Mouse (Mus musculus) embryonic facial prominence, embryonic 15.5 days (tissue): ENCODE data around the gene Fsd2. TPM values are rescaled to one million over a fixed set of nuclear protein-coding genes. Genes with fewer than 3 reads are reported as not detected.
A peak's percentile ranks its signal among the peaks of the same experiment; 100 is the strongest.

Source experiments
- ATAC-seq: fragments of 200-750 bp; cut with Nextera tagmentation; 2 replicates; pipeline ENCODE4 v1.8.0; 2017; ENCODE audit warnings: low read depth, moderate TSS enrichment; ENCODE audit not compliant: insufficient number of reproducible peaks, low FRiP score, low TSS enrichment
- H3K27ac ChIP-seq: fragments of 300-500 bp; sonication (generic); replicated peaks from 2 replicates; pipeline ENCODE4 v1.5.1; 2015; ENCODE audit warnings: mild to moderate bottlenecking, inconsistent platforms
- H3K27me3 ChIP-seq: fragments of 300-500 bp; sonication (generic); 2 replicates; pipeline ENCODE4 v1.6.1; 2015; ENCODE audit warnings: inconsistent platforms
- H3K36me3 ChIP-seq: fragments of 300-500 bp; sonication (generic); 2 replicates; pipeline ENCODE4 v1.6.1; 2015; ENCODE audit warnings: mild to moderate bottlenecking, inconsistent platforms
- H3K4me1 ChIP-seq: fragments of 300-500 bp; sonication (generic); 2 replicates; pipeline ENCODE4 v1.6.1; 2015; ENCODE audit warnings: inconsistent platforms
- H3K4me2 ChIP-seq: fragments of 300-500 bp; sonication (generic); replicated peaks from 2 replicates; pipeline ENCODE4 v1.6.1; 2015; ENCODE audit warnings: mild to moderate bottlenecking, inconsistent platforms
- H3K4me3 ChIP-seq: fragments of 300-500 bp; sonication (generic); replicated peaks from 2 replicates; pipeline ENCODE4 v1.5.1; 2015; ENCODE audit warnings: mild to moderate bottlenecking, inconsistent platforms
- H3K9ac ChIP-seq: fragments of 300-500 bp; sonication (generic); 2 replicates; pipeline ENCODE4 v1.6.1; 2015; ENCODE audit warnings: inconsistent platforms
- H3K9me3 ChIP-seq: fragments of 300-500 bp; sonication (generic); replicated peaks from 2 replicates; pipeline ENCODE4 v1.6.1; 2016; ENCODE audit warnings: inconsistent platforms
- WGBS: fragments of 180-500 bp; shearing (Covaris S2); methylation state at CpG from one replicate; pipeline ENCODE4 v1.1.7; 2015; 5-methylcytosine and 5-hydroxymethylcytosine counted together
- microRNA counts: library from miRNA; unstranded; fragments of <30 nt; microRNA quantifications from one replicate; lab custom pipeline; 2016
- polyA plus RNA-seq: library from polyadenylated mRNA; unstranded; fragments of >200 nt; fragmentation: Nextera tagmentation; extraction: Ambion mirVana; gene quantifications from 2 replicates; pipeline ENCODE4 v1.2.1, GENCODE M21; 2015

Gene Fsd2
- polyA plus RNA-seq, 1 experiment from 2014 or later = 1.2 TPM

DNA sequence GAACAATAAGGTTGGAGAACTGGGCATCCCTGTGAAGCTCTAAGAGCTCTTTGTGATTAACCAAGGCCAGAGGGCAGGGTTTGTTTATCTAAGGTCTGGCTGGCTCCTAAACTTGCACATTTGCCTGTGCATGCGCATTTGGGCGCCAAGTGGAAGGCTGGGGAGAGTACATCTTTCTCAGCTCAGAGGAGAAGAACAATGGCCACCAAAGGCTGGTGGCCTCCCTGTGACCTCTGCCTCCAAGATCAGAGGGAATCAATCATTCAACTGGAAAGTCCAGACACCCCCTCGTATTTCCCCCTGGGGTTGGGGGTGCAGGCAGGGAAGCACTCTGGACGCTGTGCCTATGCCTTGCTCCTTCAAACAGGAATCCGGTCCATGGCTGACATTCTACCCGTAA is 69.6 kb downstream of the Fsd2 start:
- no peak for ATAC-seq
- 31% methylated on average over 6 of the region's 6 CpGs for WGBS
- H3K27me3 ChIP-seq = peaks cover 47% of the 10 kb centered on the region

DNA sequence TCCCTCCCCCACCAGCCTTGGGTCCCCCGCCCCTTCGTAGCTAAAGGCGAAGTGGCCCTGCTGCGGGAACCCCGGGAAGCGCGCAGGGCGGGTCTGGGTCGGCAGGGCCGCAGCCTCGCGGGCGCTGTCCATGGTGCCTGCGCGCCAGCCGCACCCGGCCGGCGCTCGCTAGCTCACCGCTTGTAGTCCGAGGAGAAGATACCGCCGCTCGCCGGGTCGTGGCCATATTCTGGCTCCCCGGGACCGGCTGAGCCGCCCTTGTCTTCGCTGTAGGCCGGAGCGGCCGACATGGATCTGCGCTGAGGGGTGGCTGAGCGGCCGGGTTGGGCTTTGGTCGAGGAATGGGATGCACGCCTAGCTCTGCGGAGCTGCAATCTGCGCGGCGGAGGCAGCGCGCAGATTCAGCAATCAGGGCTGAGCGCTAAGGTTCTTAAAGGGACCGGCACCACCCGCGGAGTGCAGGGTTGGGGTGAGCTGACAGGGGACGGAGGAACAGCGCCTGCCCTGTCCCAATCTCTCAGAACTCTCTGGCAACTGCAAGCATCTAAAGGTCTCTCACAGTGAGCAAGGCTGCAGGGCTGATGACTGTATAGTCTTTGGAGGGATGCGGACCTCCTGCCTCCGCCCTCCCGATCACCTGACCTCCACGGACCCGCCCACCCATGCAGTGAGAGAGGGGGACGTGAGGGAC is 73.3 kb downstream of the Fsd2 start, which contains the start of gene Ap3b2:
Gene Ap3b2 (minus strand): TSS at position 595 of the 691 bp plus-strand sequence.
- under 1% methylated on average over 57 of the region's 57 CpGs for WGBS
- H3K4me3 ChIP-seq = peak within 1 kb of the TSS; percentile 52
- peaks cover 11% of the 10 kb centered on the region for H3K4me1 ChIP-seq
- H3K36me3 ChIP-seq = no peaks in the 10 kb centered on the region
- peak within 1 kb of the TSS; percentile 92 for H3K4me2 ChIP-seq
- H3K27ac ChIP-seq = no peak within 1 kb of the TSS
- no peak within 1 kb of the TSS for H3K9ac ChIP-seq
- peaks cover 46% of the 10 kb centered on the region for H3K27me3 ChIP-seq
- ATAC-seq = peak; percentile 64
- H3K9me3 ChIP-seq = no peaks in the 10 kb centered on the region

More for the DNA sequence above, 69.6 kb downstream of the Fsd2 start:
- no peak overlapping the region for H3K27ac ChIP-seq
- H3K36me3 ChIP-seq = no peaks in the 10 kb centered on the region
- no peak overlapping the region for H3K4me3 ChIP-seq
- no peaks in the 10 kb centered on the region for H3K9me3 ChIP-seq
- peaks cover 11% of the 10 kb centered on the region for H3K4me1 ChIP-seq
- no peak overlapping the region for H3K9ac ChIP-seq
- H3K4me2 ChIP-seq = no peak overlapping the region

DNA sequence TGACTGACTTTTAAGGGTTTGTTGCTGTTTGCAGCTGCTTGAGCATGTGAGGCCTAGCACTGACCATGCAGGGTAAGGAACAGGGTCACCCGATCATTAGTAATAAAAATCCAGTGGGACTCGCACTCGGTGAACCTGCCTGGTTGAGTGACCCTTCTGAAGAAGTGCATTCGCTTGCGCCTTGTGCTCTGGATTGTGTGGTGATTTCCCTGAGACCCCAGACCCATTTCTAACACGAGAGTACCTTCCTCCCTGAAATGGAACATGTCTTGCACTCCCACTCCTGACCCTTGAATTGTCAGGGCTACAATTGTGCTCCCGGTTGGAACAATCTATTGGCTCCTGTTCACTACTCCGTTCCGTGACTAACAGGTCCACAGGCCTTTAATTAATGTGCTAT is 74.1 kb downstream of the Fsd2 start:
- WGBS = 47% methylated on average over 9 of the region's 9 CpGs
- H3K27me3 ChIP-seq = peaks cover 39% of the 10 kb centered on the region
- no peaks in the 10 kb centered on the region for H3K36me3 ChIP-seq
- peak overlapping the region; percentile 92 for H3K4me2 ChIP-seq
- H3K4me3 ChIP-seq = no peak overlapping the region
- H3K27ac ChIP-seq = no peak overlapping the region
- H3K4me1 ChIP-seq = peaks cover 11% of the 10 kb centered on the region
- no peak for ATAC-seq
- H3K9ac ChIP-seq = no peak overlapping the region
- H3K9me3 ChIP-seq = no peaks in the 10 kb centered on the region

DNA sequence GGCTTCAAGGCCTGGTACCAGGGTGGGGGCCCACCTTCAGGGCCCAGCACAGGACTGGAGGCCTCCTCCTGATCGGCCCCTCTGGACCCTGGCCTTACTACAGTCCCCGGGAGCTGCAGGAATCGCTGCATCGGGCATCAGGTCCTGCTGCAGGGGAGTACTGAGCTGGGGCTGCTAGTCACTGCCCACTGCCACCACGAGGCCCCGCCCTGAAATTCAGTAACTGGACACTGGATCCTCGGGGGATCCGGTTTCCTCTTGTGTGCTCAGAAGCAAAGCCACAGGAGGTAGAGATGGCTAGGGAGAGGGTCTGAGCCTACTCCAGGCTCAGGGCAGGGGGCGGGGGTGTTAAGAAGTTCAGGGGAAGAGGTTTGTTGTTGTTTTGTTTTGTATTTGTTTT is 77.1 kb downstream of the Fsd2 start:
- Histone ChIP-seq H3K4me1 (peaks cover 11% of the 10 kb centered on the region), H3K9me3 (no peaks in the 10 kb centered on the region)

More for the DNA sequence above, 77.1 kb downstream of the Fsd2 start:
- 9% methylated on average over 9 of the region's 9 CpGs for WGBS
- H3K27ac ChIP-seq = no peak overlapping the region
- H3K36me3 ChIP-seq = no peaks in the 10 kb centered on the region
- H3K4me3 ChIP-seq = no peak overlapping the region
- peaks cover 21% of the 10 kb centered on the region for H3K27me3 ChIP-seq
- H3K4me2 ChIP-seq = no peak overlapping the region
- H3K9ac ChIP-seq = no peak overlapping the region
- no peak for ATAC-seq

MicroRNAs within 50 kb of the gene (microRNA counts, 519-probe panel; counts per million panel counts)
- microRNA mmu-miR-1839-3p (lab: Ali Mortazavi, UCI) (1,451 counts per million, percentile 11 among the panel's probes with 10 or more counts), microRNA mmu-miR-1839-5p (lab: Ali Mortazavi, UCI) (2,524 counts per million, percentile 57 among the panel's probes with 10 or more counts)

Other genes with a start within 250 kb of the Fsd2 start
- 1,249 and 1,258 TPM in 2 replicates for gene Rps17, start 221.7 kb downstream of the Fsd2 start, polyA plus RNA-seq
- 3.1 and 4.0 TPM in 2 replicates for gene Cpeb1, start 111.5 kb downstream of the Fsd2 start, polyA plus RNA-seq
- gene Ap3b2, start 73.0 kb downstream of the Fsd2 start, polyA plus RNA-seq = 3.5 and 4.6 TPM in 2 replicates
- not detected in 2 replicates for gene BC048679, start 68.7 kb downstream of the Fsd2 start, polyA plus RNA-seq
- gene Whamm, start 4.3 kb upstream of the Fsd2 start, polyA plus RNA-seq = 4.6 and 6.4 TPM in 2 replicates
- 29.7 and 30.8 TPM in 2 replicates for gene Homer2, start 140.6 kb upstream of the Fsd2 start, polyA plus RNA-seq
- 104 and 108 TPM in 2 replicates for gene Ramac, start 196.0 kb upstream of the Fsd2 start, polyA plus RNA-seq
- 57.7 and 59.7 TPM in 2 replicates for gene 3110040N11Rik, start 222.5 kb upstream of the Fsd2 start, polyA plus RNA-seq